Mouse (Mus musculus) embryonic facial prominence, embryonic 14.5 days (tissue): ENCODE results near the gene Sorbs1. TPM values are rescaled to one million over a fixed set of nuclear protein-coding genes. Genes with fewer than 3 reads are reported as not detected.

Experiments used
- ATAC-seq: fragments of 200-750 bp; cut with Nextera tagmentation; 2 replicates; pipeline ENCODE4 v1.8.0; 2017; ENCODE audit warnings: low read depth, moderate number of reproducible peaks, moderate TSS enrichment
- DNase-seq: peaks from one replicate; pipeline ENCODE4 v3.0.0-alpha.2; 2015; ENCODE audit warnings: low spot score
- H3K27ac ChIP-seq: fragments of 300-500 bp; sonication (generic); replicated peaks from 2 replicates; pipeline ENCODE4 v1.5.1; 2014; ENCODE audit warnings: low read depth, mild to moderate bottlenecking, low read length, moderate library complexity
- H3K27me3 ChIP-seq: fragments of 300-500 bp; sonication (generic); replicated peaks from 2 replicates; pipeline ENCODE4 v1.6.1; 2014; ENCODE audit warnings: low read length; ENCODE audit not compliant: control insufficient read depth, insufficient read depth
- H3K36me3 ChIP-seq: fragments of 300-500 bp; sonication (generic); 2 replicates; pipeline ENCODE4 v1.6.1; 2014; ENCODE audit warnings: low read length, mixed read lengths; ENCODE audit not compliant: control insufficient read depth, insufficient read depth
- H3K4me1 ChIP-seq: fragments of 300-500 bp; sonication (generic); 2 replicates; pipeline ENCODE4 v1.6.1; 2014; ENCODE audit warnings: antibody characterized with exemption, low read length; ENCODE audit not compliant: control insufficient read depth, insufficient read depth
- H3K4me2 ChIP-seq: fragments of 300-500 bp; sonication (generic); 2 replicates; pipeline ENCODE4 v1.6.1; 2014; ENCODE audit warnings: low read depth, mild to moderate bottlenecking, low read length, moderate library complexity, mixed read lengths
- H3K4me3 ChIP-seq: fragments of 300-500 bp; sonication (generic); 2 replicates; pipeline ENCODE4 v1.5.1; 2014; ENCODE audit warnings: low read depth, mild to moderate bottlenecking, low read length
- H3K9ac ChIP-seq: fragments of 300-500 bp; sonication (generic); 2 replicates; pipeline ENCODE4 v1.6.1; 2014; ENCODE audit warnings: low read depth, mild to moderate bottlenecking, low read length, moderate library complexity, mixed read lengths
- H3K9me3 ChIP-seq: fragments of 300-500 bp; sonication (generic); 2 replicates; pipeline ENCODE4 v1.6.1; 2016; ENCODE audit warnings: low read length; ENCODE audit not compliant: control insufficient read depth
- WGBS: fragments of 180-500 bp; shearing (Covaris S2); extraction: QIAGEN DNeasy Blood & Tissue Kit; methylation state at CpG from one replicate; pipeline ENCODE4 v1.1.7; 2014; 5-methylcytosine and 5-hydroxymethylcytosine counted together
- polyA plus RNA-seq: library from polyadenylated mRNA; unstranded; fragments of >200 nt; fragmentation: Nextera tagmentation; extraction: Ambion mirVana; gene quantifications from 2 replicates; pipeline ENCODE4 v1.2.1, GENCODE M21; 2014

Gene Sorbs1
- polyA plus RNA-seq, 1 experiment from 2014 or later = 54.1 TPM

DNA sequence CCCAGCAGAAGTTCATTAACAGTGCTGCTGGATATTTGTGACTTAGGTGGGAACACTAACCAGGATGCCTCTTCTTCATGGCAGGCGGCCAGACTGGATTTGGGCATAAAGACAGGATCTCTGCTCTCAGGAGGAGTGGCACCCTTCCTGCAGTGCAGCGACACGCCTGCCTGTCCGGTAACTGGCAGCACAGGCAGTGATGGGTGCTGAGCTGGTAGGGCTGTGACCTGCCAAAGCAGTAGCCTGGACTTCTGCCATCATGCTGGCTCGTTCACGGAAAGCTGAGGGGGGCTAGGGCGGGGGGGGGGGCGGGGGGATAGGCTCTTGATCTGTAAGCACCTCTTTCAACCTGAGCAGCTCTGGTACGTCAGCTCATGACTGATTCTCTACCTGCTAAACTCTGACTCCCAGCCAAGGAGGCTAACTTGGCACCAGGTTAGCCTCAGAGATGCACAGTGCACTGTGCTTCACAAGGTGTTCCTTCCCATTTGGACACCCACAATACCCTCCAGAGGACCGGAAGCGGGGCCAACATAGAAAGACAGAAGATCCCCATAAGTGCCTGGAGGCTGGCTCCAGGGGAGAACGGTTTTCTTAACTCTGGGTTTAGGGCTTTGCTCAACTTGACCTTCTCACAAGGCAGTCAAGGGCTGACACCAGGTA lies 151.2 kb downstream of the Sorbs1 start:
- Histone ChIP-seq H3K4me3 (no peak overlapping the region), H3K9me3 (no peaks in the 10 kb centered on the region), H3K27ac (no peak overlapping the region), H3K9ac (no peak overlapping the region), H3K4me1 (peaks cover 6% of the 10 kb centered on the region), H3K4me2 (no peak overlapping the region), H3K27me3 (no peaks in the 10 kb centered on the region), H3K36me3 (peaks cover 18% of the 10 kb centered on the region)
- no peak for ATAC-seq
- DNase-seq = no peak
- WGBS = 75% methylated on average over 12 of the region's 12 CpGs

GRCm38 (mm10) chr19:40359712-40360394 lies 153.7 kb downstream of the Sorbs1 start:
- 78% methylated on average over 5 of the region's 5 CpGs for WGBS
- H3K9me3 ChIP-seq = no peaks in the 10 kb centered on the region
- no peak overlapping the region for H3K27ac ChIP-seq
- H3K4me2 ChIP-seq = no peak overlapping the region
- H3K4me1 ChIP-seq = no peaks in the 10 kb centered on the region
- no peak for ATAC-seq
- H3K9ac ChIP-seq = no peak overlapping the region
- no peaks in the 10 kb centered on the region for H3K27me3 ChIP-seq
- H3K36me3 ChIP-seq = peaks cover 16% of the 10 kb centered on the region
- DNase-seq = no peak
- H3K4me3 ChIP-seq = no peak overlapping the region

DNA sequence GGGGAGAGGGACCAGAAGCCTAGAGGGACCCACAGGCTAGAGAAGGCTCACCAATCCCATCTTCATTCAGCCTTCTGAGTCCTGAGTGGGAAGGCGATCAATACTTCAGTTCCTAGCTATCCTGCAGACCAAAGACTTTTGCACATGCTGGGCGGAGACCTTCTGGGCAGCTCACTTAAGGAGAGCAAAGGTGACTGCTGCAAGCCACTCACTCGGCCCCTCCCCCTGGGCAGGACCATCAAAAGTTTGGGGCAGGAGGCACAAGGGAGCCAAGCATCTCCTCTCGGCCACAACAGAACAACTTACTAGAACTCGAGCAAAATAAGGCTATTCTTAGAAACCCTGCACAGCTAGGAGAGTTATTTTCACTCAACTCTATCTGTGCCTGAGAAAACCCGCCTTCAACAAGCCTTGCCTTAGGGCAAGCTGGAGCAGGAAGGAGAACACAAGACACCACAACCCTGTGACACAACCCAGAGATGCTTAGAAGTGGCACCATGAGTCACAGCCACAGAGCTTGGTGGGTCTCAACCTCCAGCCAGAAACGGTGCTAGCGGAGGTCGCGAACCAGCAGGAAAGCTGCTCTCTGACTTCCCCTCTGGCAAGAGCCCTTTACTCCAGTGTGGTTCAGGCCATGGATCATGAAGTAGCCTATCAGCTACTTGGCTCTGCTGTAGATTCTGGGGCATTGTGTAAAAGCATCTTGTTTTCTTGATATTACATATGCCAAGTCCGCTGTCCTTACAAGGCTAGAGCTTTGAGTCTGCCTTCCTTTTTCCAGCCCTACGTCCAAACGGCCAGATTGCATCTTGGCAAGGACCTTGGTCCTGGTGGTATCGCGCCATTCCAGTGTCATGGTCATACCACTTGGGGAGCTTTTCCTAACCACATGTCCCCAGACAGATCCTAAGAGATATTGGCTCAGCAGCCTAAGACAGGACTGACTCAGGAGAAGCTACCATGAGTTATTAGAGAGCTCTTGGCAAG lies 156.8 kb downstream of the Sorbs1 start:
- no peaks in the 10 kb centered on the region for H3K27me3 ChIP-seq
- ATAC-seq = no peak
- H3K27ac ChIP-seq = no peak overlapping the region
- no peak overlapping the region for H3K9ac ChIP-seq
- 80% methylated on average over 15 of the region's 15 CpGs for WGBS
- DNase-seq = no peak
- no peaks in the 10 kb centered on the region for H3K36me3 ChIP-seq
- H3K4me1 ChIP-seq = no peaks in the 10 kb centered on the region
- H3K4me3 ChIP-seq = no peak overlapping the region
- no peak overlapping the region for H3K4me2 ChIP-seq
- no peaks in the 10 kb centered on the region for H3K9me3 ChIP-seq

GRCm38 (mm10) chr19:40355075-40355474 lies 158.5 kb downstream of the Sorbs1 start:
- no peak for ATAC-seq

DNA sequence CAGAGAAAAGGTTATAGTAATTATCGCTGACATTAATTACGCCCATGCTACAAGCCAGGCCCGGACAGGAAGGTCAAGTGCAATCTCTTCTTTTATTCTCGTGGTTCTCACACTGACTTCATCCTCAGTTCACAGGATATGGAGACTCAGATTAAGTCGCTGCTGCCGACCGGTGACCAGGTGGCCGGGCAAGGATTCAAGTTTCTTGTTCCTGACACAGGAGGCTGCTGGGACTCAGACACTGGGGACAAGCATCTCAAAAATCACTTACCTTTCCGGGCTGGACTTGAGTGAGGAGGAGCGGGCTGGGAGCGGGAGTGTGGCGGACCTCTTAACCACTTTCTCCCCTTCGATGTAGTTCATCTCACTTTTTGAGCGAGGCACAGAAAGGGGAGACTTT lies 161.6 kb downstream of the Sorbs1 start:
- no peak for ATAC-seq
- Histone ChIP-seq H3K27ac (no peak overlapping the region), H3K4me1 (no peaks in the 10 kb centered on the region), H3K9ac (no peak overlapping the region), H3K4me3 (no peak overlapping the region), H3K27me3 (no peaks in the 10 kb centered on the region), H3K9me3 (no peaks in the 10 kb centered on the region), H3K36me3 (peaks cover 11% of the 10 kb centered on the region; the same call in 1 of the 2 replicates), H3K4me2 (no peak overlapping the region)
- WGBS = 67% methylated on average over 14 of the region's 14 CpGs
- DNase-seq = no peak

More at GRCm38 (mm10) chr19:40355075-40355474, 158.5 kb downstream of the Sorbs1 start:
- Histone ChIP-seq H3K4me1 (no peaks in the 10 kb centered on the region), H3K27me3 (no peaks in the 10 kb centered on the region), H3K36me3 (peaks cover 11% of the 10 kb centered on the region; the same call in 1 of the 2 replicates), H3K9ac (no peak overlapping the region), H3K27ac (no peak overlapping the region), H3K9me3 (no peaks in the 10 kb centered on the region), H3K4me3 (no peak overlapping the region), H3K4me2 (no peak overlapping the region)
- 95% methylated on average over 3 of the region's 3 CpGs for WGBS
- no peak for DNase-seq

DNA sequence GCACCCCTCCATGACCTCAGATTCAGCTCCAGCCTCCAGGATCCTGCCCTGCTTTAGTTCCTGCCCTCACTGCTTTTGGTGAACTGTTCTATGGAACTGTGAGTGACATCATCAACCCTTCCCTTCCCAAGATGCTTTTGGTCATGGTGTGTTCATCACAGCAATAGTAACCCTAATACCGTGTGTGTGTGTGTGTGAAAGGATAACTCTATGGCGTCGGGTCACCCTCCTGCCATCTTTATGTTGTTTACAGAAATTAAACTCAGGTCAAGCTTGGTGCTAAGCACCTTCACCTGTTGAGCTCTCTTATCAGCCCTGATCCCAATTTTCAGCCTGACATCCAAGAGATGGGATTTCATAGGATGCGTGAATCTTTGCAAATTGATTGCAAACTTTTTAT lies 162.7 kb downstream of the Sorbs1 start:
- Histone ChIP-seq H3K27me3 (no peaks in the 10 kb centered on the region), H3K4me3 (no peak overlapping the region), H3K9ac (no peak overlapping the region), H3K4me2 (no peak overlapping the region), H3K9me3 (no peaks in the 10 kb centered on the region), H3K36me3 (peaks cover 11% of the 10 kb centered on the region; the same call in 1 of the 2 replicates), H3K27ac (no peak overlapping the region), H3K4me1 (no peaks in the 10 kb centered on the region)
- WGBS = 87% methylated on average over 4 of the region's 4 CpGs
- ATAC-seq (no peak), DNase-seq (no peak)

DNA sequence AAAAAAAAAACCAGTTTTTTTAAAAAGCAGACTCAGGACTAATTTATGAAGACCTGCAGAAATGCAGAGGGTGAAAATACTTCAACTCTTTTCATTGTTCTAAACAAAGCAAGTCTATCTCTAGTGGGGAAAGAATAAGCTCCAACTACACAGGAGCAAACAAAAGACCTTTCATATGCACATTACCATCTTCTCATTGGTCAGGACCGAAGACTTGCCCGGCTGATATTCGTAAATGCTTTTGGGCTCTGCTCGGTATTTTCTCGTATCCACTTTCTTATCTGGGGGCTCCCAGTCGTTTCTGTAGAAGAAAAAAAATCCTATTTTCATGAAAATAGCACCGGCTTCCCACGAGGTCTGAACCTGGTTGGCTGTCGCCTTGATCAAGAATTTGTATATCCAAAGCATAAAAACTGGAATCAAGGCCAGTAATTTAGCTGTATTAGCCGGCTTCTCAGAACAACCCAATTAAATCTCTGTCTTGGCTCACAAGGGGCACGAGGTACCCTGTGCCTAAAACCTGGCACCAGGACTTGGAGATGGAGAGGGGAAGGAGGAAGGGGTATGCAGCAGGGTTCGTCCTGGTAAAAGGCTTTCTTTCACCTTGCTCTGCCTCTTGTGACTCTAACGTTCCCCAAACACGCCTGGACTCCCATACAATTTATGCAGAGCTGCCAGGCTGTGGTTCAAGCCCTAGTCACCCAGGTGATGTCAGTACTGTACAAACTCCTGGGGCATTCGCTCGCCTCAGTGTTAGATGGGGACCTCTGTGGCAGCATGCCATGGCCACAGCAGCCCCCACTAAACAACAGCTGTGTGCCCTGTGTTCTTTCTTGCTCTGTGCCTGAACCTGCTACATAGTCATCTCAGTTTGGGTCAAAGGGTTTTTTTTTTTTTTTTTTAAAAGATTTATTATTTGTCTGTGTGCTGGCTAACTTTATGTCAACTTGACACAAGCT lies 163.6 kb downstream of the Sorbs1 start:
- Histone ChIP-seq H3K4me1 (no peaks in the 10 kb centered on the region), H3K9ac (no peak overlapping the region), H3K36me3 (peaks cover 11% of the 10 kb centered on the region; the same call in 1 of the 2 replicates), H3K27ac (no peak overlapping the region), H3K4me3 (no peak overlapping the region), H3K9me3 (no peaks in the 10 kb centered on the region), H3K4me2 (no peak overlapping the region), H3K27me3 (no peaks in the 10 kb centered on the region)
- WGBS = 49% methylated on average over 16 of the region's 16 CpGs
- ATAC-seq = no peak
- DNase-seq = no peak
